Mouse (Mus musculus) C2C12 (cell line): ENCODE data around the gene Fdxr. TPM values are rescaled to one million over a fixed set of nuclear protein-coding genes. Genes with fewer than 3 reads are reported as not detected.

Source experiments
- H3K27me3 ChIP-seq: one replicate; pipeline ENCODE4 v1.6.1; 2011; ENCODE audit not compliant: control insufficient read depth, insufficient read depth, insufficient read length
- H3K36me3 ChIP-seq: one replicate; pipeline ENCODE4 v1.6.1; 2011; ENCODE audit not compliant: control insufficient read depth, insufficient read depth
- H3K4me3 ChIP-seq: one replicate; pipeline ENCODE4 v1.5.1; 2011; ENCODE audit warnings: mild to moderate bottlenecking, control low read depth; ENCODE audit not compliant: poor library complexity, insufficient read depth, severe bottlenecking
- H3K79me2 ChIP-seq: one replicate; pipeline ENCODE4 v1.6.1; 2011; ENCODE audit not compliant: control insufficient read depth, insufficient read depth
- H3K79me3 ChIP-seq: one replicate; pipeline ENCODE4 v1.6.1; 2011; ENCODE audit warnings: low read depth, control low read depth
- H3ac ChIP-seq: one replicate; pipeline ENCODE3; 2011; ENCODE audit warnings: low read depth; ENCODE audit not compliant: control insufficient read depth, insufficient read length
- CEBPB ChIP-seq: IDR thresholded peaks from one replicate; pipeline ENCODE4 v1.6.1; 2011; ENCODE audit warnings: low read depth, mild to moderate bottlenecking, control low read depth, moderate library complexity
- CTCF ChIP-seq: IDR thresholded peaks from one replicate; pipeline ENCODE4 v1.5.1; 2011; ENCODE audit not compliant: control insufficient read depth, insufficient read depth, insufficient read length
- FOSL1 ChIP-seq: IDR thresholded peaks from one replicate; pipeline ENCODE4 v1.8.0; 2011; ENCODE audit warnings: mild to moderate bottlenecking, low read length; ENCODE audit not compliant: poor library complexity, insufficient read depth, severe bottlenecking
- MAX ChIP-seq: IDR thresholded peaks from one replicate; pipeline ENCODE4 v1.6.1; 2011; ENCODE audit warnings: mild to moderate bottlenecking, control low read depth
- MYOD1 ChIP-seq: IDR thresholded peaks from one replicate; pipeline ENCODE4 v1.6.1; 2011; ENCODE audit warnings: low read depth; ENCODE audit not compliant: control insufficient read depth, insufficient read length
- MYOG ChIP-seq: IDR thresholded peaks from one replicate; pipeline ENCODE4 v1.6.1; 2011; ENCODE audit not compliant: control insufficient read depth, insufficient read length; ENCODE audit errors: extremely low read depth
- USF1 ChIP-seq: IDR thresholded peaks from one replicate; pipeline ENCODE4 v1.6.1; 2011; ENCODE audit warnings: low read depth, mild to moderate bottlenecking, control low read depth, moderate library complexity
- polyA plus RNA-seq: library from polyadenylated mRNA; unstranded; fragments of >200 nt; fragmentation: generic; extraction: Trizol; gene quantifications from one replicate; pipeline ENCODE4 v1.2.1, GENCODE M21; 2012; ENCODE audit warnings: missing spikeins

The Fdxr gene
- polyA plus RNA-seq, 1 experiment: 10.7 TPM

DNA sequence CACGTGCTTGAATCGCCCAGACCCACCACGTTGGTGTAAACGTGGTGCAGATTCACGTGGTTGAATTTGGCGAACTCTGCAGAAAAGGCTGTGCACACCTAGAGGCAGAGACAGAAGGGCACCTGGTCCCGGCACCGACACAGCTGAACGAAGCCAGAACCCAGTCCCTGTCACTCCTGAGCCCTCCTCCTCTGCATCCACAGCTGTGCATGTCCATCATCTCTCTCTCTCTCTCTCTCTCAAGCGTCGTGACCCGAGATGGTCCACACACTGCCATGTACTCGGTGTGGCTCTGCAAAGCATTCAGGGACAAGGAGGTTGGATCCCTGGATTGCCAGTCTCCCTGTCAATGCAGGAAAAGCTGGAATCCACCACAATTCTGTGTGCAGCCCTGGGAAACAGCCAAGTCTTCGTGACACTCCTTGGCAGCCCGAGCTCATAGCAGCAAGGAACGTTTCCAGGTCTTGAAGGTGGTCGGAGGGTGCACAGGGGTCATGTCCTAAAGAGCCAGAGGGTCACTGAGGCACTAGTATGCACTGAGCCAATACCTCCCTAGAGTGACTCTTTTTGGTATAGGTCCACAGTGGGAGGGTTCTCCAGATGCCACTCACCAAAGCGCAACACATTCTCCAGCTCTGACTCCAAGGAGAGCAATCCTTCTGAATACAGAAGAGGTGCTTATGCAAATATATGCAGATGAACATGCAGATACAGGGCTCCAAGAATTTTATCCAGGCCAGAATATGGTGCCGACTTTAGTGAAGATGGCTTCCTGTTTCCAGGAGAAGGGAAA, 9.5 kb upstream of the Fdxr start:
- Histone ChIP-seq H3K79me2 (no peaks in the 10 kb centered on the region), H3K36me3 (no peaks in the 10 kb centered on the region), H3K27me3 (no peaks in the 10 kb centered on the region), H3K79me3 (no peaks in the 10 kb centered on the region), H3K4me3 (no peak overlapping the region), H3ac (no peak overlapping the region)
- no peak for TF ChIP-seq MYOG
- TF ChIP-seq MYOD1: peak; percentile 88

- H3K79me2 ChIP-seq: no peaks in the 10 kb centered on the region
- no peak overlapping the region for H3K4me3 ChIP-seq
- TF ChIP-seq FOSL1: no peak
- no peak for TF ChIP-seq MAX
- no peak for TF ChIP-seq MYOG
- TF ChIP-seq CEBPB: no peak
- TF ChIP-seq USF1: no peak
- TF ChIP-seq CTCF: no peak
- no peak for TF ChIP-seq MYOD1
- no peaks in the 10 kb centered on the region for H3K36me3 ChIP-seq
- no peaks in the 10 kb centered on the region for H3K27me3 ChIP-seq
- H3K79me3 ChIP-seq: no peaks in the 10 kb centered on the region
- no peak overlapping the region for H3ac ChIP-seq
These were observed 8.4 kb upstream of the Fdxr start for GRCm38 (mm10) chr11:115285282-115285681.

DNA sequence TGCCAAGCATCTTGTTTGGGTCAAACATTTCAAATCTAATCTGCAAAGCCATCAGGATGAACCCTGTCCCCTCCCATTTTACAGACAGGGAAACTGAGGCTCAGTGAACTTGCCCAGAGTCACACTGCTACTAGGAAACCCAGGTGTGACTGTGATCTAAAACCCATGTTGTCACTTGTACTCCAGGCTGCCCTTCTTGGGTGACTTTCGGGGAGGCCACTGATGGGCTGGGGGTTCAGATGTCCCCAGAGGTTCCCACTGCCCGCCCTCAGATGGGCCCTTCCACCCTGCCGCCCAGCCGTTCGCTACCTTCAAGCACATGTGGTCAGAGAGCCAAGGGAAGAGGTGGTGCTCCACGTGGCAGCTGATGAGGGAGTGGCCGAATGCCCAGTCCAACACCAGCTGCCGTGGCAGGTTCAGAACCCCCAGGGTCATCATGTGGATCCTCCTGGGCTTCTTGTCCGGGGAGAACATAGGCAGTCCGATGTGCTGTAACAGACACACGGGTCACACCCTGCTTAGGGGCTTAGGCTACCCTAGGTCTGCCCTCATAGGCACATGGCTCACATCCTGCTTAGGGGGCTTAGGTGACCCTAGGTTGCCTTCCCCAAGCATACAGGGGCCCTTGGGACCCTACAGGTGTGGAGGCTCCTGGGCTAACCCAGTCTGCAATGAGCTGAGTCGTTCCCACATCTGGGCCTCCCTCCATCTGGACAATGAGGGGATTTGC, 7.2 kb upstream of the Fdxr start:
- Histone ChIP-seq H3K79me3 (no peaks in the 10 kb centered on the region), H3ac (no peak overlapping the region), H3K27me3 (no peaks in the 10 kb centered on the region), H3K4me3 (no peak overlapping the region), H3K36me3 (no peaks in the 10 kb centered on the region), H3K79me2 (no peaks in the 10 kb centered on the region)
- TF ChIP-seq FOSL1 (no peak), MYOG (no peak), CEBPB (no peak), MAX (no peak), USF1 (no peak), MYOD1 (no peak), CTCF (no peak)

DNA sequence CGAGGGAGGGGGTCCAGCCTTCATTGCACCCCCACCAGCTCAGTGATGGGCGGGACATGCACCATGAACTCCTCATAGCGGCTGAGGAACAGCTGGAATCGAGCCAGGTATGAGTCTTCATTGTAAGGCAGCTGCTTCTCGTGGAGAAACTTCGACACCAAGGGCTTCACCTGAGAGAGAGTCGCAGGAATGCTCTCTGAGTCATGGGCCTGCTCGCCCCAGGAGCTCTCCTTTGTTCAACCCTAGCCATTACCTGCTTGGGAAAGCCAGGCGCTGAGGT, 6.6 kb upstream of the Fdxr start:
- Histone ChIP-seq H3K79me2 (no peaks in the 10 kb centered on the region), H3ac (no peak overlapping the region), H3K4me3 (no peak overlapping the region), H3K79me3 (no peaks in the 10 kb centered on the region), H3K36me3 (no peaks in the 10 kb centered on the region), H3K27me3 (no peaks in the 10 kb centered on the region)
- TF ChIP-seq MAX: no peak
- no peak for TF ChIP-seq MYOG
- no peak for TF ChIP-seq MYOD1
- no peak for TF ChIP-seq USF1
- no peak for TF ChIP-seq CEBPB
- no peak for TF ChIP-seq FOSL1
- no peak for TF ChIP-seq CTCF

DNA sequence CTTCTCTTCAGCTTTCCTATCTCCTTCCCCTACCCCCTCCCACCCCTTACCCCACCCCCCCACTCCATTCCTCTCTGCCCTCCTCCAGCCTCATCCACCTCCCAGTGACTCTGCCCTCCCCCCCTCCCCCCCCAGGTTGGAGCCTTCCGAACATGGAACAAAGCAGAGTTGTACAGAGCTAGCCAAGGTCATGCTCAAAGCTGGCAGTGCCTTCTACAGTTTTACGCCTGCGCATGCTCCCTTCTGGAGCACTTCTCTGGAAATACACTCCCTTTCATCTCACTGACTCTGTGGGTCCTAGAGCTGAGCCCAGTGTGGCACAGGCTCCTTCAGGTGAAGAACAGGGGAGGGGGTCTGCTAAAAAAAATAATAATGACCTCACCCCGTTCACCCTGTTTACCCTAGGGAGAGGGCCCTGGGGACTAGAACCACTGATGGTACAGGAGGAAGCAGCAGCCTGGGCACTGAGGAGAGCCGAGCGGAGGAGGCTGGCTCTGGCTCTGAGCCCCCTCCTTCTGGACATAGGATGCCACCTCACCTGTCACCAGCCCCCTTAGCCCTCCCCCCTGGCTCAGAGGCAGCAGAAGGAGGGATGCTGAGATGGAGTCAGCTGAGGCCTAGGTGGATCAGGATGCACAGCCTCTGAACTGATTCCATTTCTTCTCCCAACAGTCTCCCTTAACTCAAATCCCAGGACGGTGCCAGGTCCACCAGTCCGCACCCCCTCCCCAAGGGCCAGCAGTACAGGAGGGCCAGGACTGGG, 6.1 kb upstream of the Fdxr start:
- Histone ChIP-seq H3K79me3 (no peaks in the 10 kb centered on the region), H3K36me3 (no peaks in the 10 kb centered on the region), H3K4me3 (no peak overlapping the region), H3ac (no peak overlapping the region), H3K79me2 (no peaks in the 10 kb centered on the region), H3K27me3 (no peaks in the 10 kb centered on the region)
- TF ChIP-seq MAX (no peak), MYOG (no peak), FOSL1 (no peak)

GRCm38 (mm10) chr11:115282295-115282694, 5.4 kb upstream of the Fdxr start:
- no peak for TF ChIP-seq MAX
- no peak for TF ChIP-seq MYOG
- no peak for TF ChIP-seq CEBPB
- TF ChIP-seq CTCF: no peak
- TF ChIP-seq FOSL1: no peak
- no peak for TF ChIP-seq USF1
- TF ChIP-seq MYOD1: no peak
- Histone ChIP-seq H3K36me3 (no peaks in the 10 kb centered on the region), H3K79me3 (no peaks in the 10 kb centered on the region), H3K4me3 (no peak overlapping the region), H3K79me2 (no peaks in the 10 kb centered on the region), H3K27me3 (no peaks in the 10 kb centered on the region), H3ac (no peak overlapping the region)
